Mouse (Mus musculus) lung, embryonic 16.5 days (tissue): ENCODE measurements around the gene Gm12830. TPM values are rescaled to one million over a fixed set of nuclear protein-coding genes. Genes with fewer than 3 reads are reported as not detected.

Experiments used
- ATAC-seq: fragments of 200-750 bp; cut with Nextera tagmentation; 2 replicates; pipeline ENCODE4 v1.8.0; 2017; ENCODE audit warnings: low read depth, mild to moderate bottlenecking, moderate library complexity
- H3K27ac ChIP-seq: fragments of 300-500 bp; sonication (generic); 2 replicates; pipeline ENCODE4 v1.5.1; 2014; ENCODE audit warnings: mild to moderate bottlenecking, control low read depth, low read length
- H3K27me3 ChIP-seq: fragments of 300-500 bp; sonication (generic); 2 replicates; pipeline ENCODE4 v1.6.1; 2014; ENCODE audit warnings: low read depth, low read length, mixed read lengths; ENCODE audit not compliant: control insufficient read depth, insufficient read depth
- H3K36me3 ChIP-seq: fragments of 300-500 bp; sonication (generic); 2 replicates; pipeline ENCODE4 v1.6.1; 2014; ENCODE audit warnings: low read length; ENCODE audit not compliant: control insufficient read depth, insufficient read depth
- H3K4me1 ChIP-seq: fragments of 300-500 bp; sonication (generic); replicated peaks from 2 replicates; pipeline ENCODE4 v1.6.1; 2014; ENCODE audit warnings: low read length, mixed read lengths; ENCODE audit not compliant: control insufficient read depth, insufficient read depth
- H3K4me2 ChIP-seq: fragments of 300-500 bp; sonication (generic); 2 replicates; pipeline ENCODE4 v1.6.1; 2014; ENCODE audit warnings: low read depth, low read length, control low read depth
- H3K4me3 ChIP-seq: fragments of 300-500 bp; sonication (generic); 2 replicates; pipeline ENCODE4 v1.5.1; 2014; ENCODE audit warnings: mild to moderate bottlenecking, low read length, control low read depth
- H3K9ac ChIP-seq: fragments of 300-500 bp; sonication (generic); 2 replicates; pipeline ENCODE4 v1.6.1; 2014; ENCODE audit warnings: low read length, control low read depth
- H3K9me3 ChIP-seq: fragments of 300-500 bp; sonication (generic); 2 replicates; pipeline ENCODE4 v1.6.1; 2016; ENCODE audit warnings: low read length; ENCODE audit not compliant: control insufficient read depth
- WGBS: fragments of 180-500 bp; shearing (Covaris S2); extraction: QIAGEN DNeasy Blood & Tissue Kit; methylation state at CpG from one replicate; pipeline ENCODE4 v1.1.7; 2014; 5-methylcytosine and 5-hydroxymethylcytosine counted together
- polyA plus RNA-seq: library from polyadenylated mRNA; unstranded; fragments of >200 nt; fragmentation: Nextera tagmentation; extraction: Ambion mirVana; gene quantifications from 2 replicates; pipeline ENCODE4 v1.2.1, GENCODE M21; 2015

Gene Gm12830
- polyA plus RNA-seq, 1 experiment from 2014 or later: not detected

DNA sequence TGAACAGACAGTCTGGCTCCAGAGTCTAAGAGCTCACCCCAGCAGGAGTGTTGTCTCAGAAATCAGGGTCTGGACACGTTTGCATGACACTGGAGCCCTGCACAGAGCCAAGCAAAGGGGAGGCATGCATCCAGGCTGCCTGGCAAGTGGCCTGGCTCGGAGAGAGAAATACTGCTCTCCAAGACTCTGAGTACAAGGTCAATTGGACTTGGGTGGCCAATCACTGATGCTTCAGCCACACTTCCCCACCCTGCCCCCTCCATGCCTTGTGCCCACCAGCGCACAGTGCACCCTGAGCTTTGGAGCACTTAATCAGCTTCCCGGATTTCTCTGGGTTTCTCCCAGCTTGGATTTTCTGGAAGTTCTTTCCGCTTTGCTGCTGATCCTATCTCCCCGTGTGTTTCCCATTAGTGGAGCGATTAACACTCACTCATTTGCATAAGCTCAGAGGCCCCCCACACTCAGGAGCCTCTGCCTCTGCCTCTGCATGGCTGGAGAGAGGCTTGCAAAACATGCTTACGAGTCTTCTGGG, 55.0 kb downstream of the Gm12830 start:
- Histone ChIP-seq H3K4me2 (no peak overlapping the region), H3K9me3 (no peaks in the 10 kb centered on the region), H3K27ac (no peak overlapping the region), H3K27me3 (no peaks in the 10 kb centered on the region), H3K9ac (no peak overlapping the region), H3K4me3 (no peak overlapping the region), H3K4me1 (no peaks in the 10 kb centered on the region), H3K36me3 (no peaks in the 10 kb centered on the region)
- ATAC-seq: peak; percentile 56; the same call in 1 of the 2 replicates
- 34% methylated on average over 8 of the region's 8 CpGs for WGBS

GRCm38 (mm10) chr4:114882232-114882631, 60.7 kb downstream of the Gm12830 start:
- Histone ChIP-seq H3K36me3 (no peaks in the 10 kb centered on the region), H3K4me3 (no peak overlapping the region), H3K9me3 (no peaks in the 10 kb centered on the region), H3K27ac (no peak overlapping the region), H3K9ac (no peak overlapping the region), H3K4me2 (no peak overlapping the region), H3K27me3 (no peaks in the 10 kb centered on the region), H3K4me1 (no peaks in the 10 kb centered on the region)
- WGBS: 89% methylated on average over 1 of the region's 1 CpGs
- ATAC-seq: no peak

DNA sequence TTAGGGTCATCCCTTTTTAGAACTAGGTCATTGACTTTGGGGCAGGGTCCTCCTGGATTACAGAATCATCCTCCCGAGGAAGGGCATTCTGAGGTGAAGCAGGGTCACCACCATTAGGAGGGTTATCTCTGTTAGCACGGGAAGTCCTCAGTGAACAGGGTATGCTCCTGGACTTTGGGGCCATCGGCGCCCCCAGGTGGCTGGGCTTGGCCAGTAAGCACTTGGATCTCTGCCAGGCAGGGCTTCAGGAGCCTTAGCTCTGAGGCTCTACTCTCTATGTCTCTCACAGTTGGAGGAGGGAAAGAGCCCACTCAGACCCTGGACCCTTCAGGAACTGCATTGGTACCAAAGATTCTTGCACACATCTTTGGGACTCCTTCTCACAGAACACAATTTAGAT, 76.3 kb downstream of the Gm12830 start:
- no peak overlapping the region for H3K4me2 ChIP-seq
- H3K9me3 ChIP-seq: no peaks in the 10 kb centered on the region
- WGBS: 15% methylated on average over 4 of the region's 4 CpGs
- no peak overlapping the region for H3K9ac ChIP-seq
- peak; percentile 43; the same call in 1 of the 2 replicates for ATAC-seq
- peaks cover 45% of the 10 kb centered on the region for H3K27me3 ChIP-seq
- H3K27ac ChIP-seq: no peak overlapping the region
- no peaks in the 10 kb centered on the region for H3K36me3 ChIP-seq
- peaks cover 3% of the 10 kb centered on the region; the same call in 1 of the 2 replicates for H3K4me1 ChIP-seq
- H3K4me3 ChIP-seq: no peak overlapping the region

DNA sequence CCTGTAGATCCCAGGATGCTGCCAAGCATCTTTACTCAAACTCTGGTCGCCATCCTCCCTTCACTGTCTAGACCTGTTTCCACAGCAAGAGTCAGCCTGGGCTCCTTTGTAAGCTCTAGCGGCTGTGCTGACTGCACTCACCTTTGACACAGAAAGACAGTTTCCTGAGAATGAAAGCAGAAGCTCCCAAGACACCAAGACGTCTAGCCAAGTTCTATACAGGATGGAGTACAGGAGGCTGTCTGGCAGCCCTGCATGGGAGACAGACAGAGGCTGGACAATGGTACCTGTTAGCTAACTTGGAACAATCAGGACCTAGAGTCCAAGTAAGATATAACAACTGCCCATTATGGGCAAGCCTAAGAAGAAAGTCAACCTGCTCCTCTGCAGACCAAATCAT, 78.4 kb downstream of the Gm12830 start:
- WGBS: 25% methylated on average over 3 of the region's 3 CpGs
- Histone ChIP-seq H3K4me2 (no peak overlapping the region), H3K9me3 (no peaks in the 10 kb centered on the region), H3K9ac (no peak overlapping the region), H3K36me3 (no peaks in the 10 kb centered on the region), H3K27me3 (peaks cover 65% of the 10 kb centered on the region), H3K4me3 (no peak overlapping the region), H3K4me1 (peaks cover 3% of the 10 kb centered on the region; the same call in 1 of the 2 replicates), H3K27ac (no peak overlapping the region)
- no peak for ATAC-seq

DNA sequence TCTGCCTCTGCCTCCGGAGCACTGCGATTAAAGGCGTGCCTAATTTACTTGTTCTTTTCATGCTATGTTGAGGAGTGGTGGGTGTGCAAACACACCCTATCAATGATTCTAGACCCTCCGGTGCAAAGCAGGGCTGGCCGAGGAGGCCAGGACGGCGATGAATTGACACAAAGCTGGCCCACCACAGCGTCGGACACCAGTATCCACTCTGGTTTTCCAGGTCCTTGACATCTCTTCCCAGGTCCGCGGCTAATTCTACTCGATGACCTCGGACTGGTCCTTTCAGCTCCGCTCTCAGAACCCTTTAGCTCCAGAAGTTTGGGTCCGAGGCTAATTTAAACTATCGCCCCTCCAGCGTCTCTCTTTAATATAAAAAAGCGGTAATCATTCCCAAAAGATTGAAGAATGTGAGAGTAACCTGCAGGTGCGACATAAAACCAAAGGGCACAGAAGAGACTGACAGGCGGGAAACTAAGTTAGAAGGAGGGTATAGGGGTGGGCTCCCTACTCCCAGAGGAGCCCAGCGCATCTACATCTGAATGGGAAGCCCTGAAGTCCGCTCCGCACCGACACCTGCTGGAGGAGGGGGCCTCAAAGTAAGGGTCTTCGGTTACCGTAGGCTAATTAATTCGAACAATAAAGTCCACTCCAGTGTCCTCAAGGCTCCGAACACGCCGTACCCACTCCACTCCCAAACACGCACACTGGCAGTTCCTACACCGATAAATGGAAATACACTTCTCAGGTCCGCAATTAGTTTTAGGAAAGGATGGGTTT, 79.5 kb downstream of the Gm12830 start:
- no peaks in the 10 kb centered on the region for H3K36me3 ChIP-seq
- no peaks in the 10 kb centered on the region for H3K9me3 ChIP-seq
- ATAC-seq: no peak
- peaks cover 3% of the 10 kb centered on the region; the same call in 1 of the 2 replicates for H3K4me1 ChIP-seq
- no peak overlapping the region for H3K4me2 ChIP-seq
- H3K27me3 ChIP-seq: peaks cover 77% of the 10 kb centered on the region
- no peak overlapping the region for H3K27ac ChIP-seq
- 5% methylated on average over 33 of the region's 33 CpGs for WGBS
- H3K4me3 ChIP-seq: no peak overlapping the region
- H3K9ac ChIP-seq: no peak overlapping the region

DNA sequence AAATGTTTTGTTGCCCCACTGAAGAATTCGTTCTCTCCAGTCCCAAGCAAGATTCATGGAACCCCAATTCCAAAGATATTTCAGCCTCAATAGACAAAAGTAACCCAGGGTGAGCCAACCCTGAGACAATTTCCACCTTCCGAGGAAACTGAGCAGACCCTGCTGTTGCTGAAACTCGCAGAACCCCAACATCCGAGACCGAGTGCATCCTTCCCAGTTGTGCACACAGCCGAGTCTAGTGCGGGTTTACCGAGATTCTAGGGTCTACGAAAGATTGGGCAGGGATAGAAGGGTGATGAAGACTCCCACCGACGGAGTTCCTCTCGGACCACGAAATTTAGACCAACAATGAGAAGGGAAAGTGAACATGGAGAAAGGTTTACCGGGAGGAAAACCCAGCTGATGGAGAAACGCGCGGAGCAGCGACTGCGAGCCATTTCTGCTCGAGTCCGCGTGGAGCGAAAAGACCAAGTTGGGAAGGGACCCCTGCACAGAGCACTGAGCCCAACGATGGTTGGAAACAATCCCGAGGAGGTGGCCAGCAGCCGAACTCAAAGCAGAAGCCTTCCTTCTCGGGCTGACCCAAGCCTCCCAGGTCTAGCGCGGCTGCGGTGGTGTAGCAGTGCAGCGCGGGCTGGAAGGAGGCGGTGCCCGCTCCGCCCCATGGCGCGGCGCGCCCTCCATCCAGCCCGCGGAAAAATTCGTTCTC, 80.3 kb downstream of the Gm12830 start:
- Histone ChIP-seq H3K4me2 (peak overlapping the region; percentile 34; the same call in 1 of the 2 replicates), H3K27ac (no peak overlapping the region), H3K9me3 (no peaks in the 10 kb centered on the region), H3K27me3 (peaks cover 84% of the 10 kb centered on the region), H3K4me1 (peaks cover 3% of the 10 kb centered on the region; the same call in 1 of the 2 replicates), H3K9ac (no peak overlapping the region), H3K36me3 (no peaks in the 10 kb centered on the region), H3K4me3 (peak overlapping the region; percentile 9; the same call in 1 of the 2 replicates)
- WGBS: under 1% methylated on average over 42 of the region's 42 CpGs
- ATAC-seq: no peak

- H3K9me3 ChIP-seq: no peaks in the 10 kb centered on the region
- no peak overlapping the region for H3K4me2 ChIP-seq
- H3K4me3 ChIP-seq: 0 out of 2 replicates have a peak overlapping the region, but pooled peaks have one; percentile 9
- H3K27ac ChIP-seq: no peak overlapping the region
- ATAC-seq: no peak
- H3K27me3 ChIP-seq: peaks cover 95% of the 10 kb centered on the region
- H3K9ac ChIP-seq: no peak overlapping the region
- H3K4me1 ChIP-seq: peaks cover 8% of the 10 kb centered on the region
- 2% methylated on average over 39 of the region's 39 CpGs for WGBS
- no peaks in the 10 kb centered on the region for H3K36me3 ChIP-seq
Observed at GRCm38 (mm10) chr4:114902641-114903421, 81.3 kb downstream of the Gm12830 start.

DNA sequence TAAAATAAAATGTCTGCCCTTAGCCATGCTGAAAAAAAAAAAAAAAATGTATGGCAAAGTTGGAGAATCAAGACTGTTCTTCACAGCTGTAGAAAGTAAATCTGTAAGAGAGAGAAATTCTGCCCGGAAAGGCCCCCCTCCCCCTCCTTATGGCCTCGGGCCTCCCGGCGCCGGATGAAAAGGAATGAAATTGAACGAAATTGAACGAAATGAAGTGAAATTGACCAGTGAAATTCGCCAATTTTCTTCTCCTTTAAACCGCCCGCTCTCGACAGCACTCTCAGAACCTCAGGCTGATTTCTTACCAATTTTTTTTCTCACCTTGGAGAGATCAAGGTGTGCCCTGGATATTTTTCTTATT, 81.9 kb downstream of the Gm12830 start:
- WGBS: 4% methylated on average over 11 of the region's 11 CpGs
- Histone ChIP-seq H3K27me3 (peaks cover 99% of the 10 kb centered on the region), H3K27ac (no peak overlapping the region), H3K4me3 (no peak overlapping the region), H3K9ac (no peak overlapping the region), H3K9me3 (no peaks in the 10 kb centered on the region), H3K4me1 (peaks cover 13% of the 10 kb centered on the region), H3K36me3 (no peaks in the 10 kb centered on the region), H3K4me2 (no peak overlapping the region)
- no peak for ATAC-seq
